Mouse (Mus musculus) spleen, adult 18-20 months (tissue): ENCODE results near the gene Npas1.

Experiments used
- DNase-seq, 2 experiments: peaks; one replicate each; pipeline ENCODE4 v3.0.0; 2022; ENCODE audit warnings: mixed read lengths in 2 of 2

The Npas1 gene

DNA sequence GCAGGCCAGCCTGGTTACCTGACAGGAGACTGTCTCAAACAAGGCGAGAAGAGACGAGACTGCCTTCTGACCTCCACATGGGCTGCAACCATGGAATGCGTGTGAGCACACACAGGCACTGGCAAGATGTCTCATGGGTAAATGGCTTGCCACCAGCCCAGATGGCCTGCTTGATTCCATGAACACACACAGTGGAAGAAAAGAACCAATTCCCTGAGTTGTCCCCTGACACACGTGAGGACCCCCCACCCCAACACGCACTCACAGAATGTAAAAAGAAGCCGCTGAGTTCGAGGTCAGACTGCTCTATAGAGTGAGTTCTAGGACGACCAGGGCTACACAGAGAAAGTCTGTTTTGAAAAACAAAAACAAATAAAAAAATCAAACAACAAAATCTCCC lies at the start of gene Npas1:
TSS of gene Npas1 (minus strand) at position 101 of the 400 bp plus-strand sequence.
- DNase-seq: no peak

DNA sequence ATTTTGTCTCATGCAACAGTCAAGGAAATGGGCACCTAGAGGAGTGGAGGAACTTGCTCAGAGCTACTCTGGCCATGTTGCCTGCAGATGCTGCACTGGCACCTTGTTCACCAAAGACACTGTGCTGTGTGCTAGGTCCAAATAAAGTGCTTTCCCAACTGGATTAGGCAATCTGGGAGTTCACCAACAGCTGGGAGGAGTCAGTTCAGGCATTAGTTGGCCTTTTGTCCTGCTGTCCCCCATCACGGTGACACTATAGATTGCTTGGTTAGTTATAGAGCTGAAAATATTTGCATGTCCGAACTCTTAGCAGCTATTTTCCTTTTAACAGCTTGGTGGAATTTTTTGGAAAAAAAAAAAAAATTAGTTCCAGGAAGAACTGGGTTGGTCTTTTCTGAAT lies 48.5 kb upstream of the Npas1 start:
- DNase-seq: no peak

DNA sequence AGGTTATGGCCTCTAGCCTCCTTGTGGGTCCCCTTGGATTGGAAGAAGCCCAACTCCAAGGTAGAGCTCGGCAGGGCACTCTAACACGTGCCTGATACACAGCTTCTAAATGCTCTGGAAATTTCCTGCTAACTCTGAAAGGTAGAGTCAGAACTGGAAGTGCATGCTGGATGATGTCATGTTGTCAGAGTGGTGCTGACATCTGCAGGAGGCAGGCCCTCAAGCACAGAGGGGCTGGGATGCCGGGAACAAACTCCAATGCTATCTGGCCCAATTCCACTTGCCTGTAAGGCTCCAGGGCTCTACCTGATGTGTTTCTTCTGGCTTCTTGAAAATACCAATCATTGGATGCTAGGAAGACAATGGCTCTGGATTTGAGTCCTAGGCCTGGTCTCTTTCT lies 47.9 kb upstream of the Npas1 start:
- no peak for DNase-seq

DNA sequence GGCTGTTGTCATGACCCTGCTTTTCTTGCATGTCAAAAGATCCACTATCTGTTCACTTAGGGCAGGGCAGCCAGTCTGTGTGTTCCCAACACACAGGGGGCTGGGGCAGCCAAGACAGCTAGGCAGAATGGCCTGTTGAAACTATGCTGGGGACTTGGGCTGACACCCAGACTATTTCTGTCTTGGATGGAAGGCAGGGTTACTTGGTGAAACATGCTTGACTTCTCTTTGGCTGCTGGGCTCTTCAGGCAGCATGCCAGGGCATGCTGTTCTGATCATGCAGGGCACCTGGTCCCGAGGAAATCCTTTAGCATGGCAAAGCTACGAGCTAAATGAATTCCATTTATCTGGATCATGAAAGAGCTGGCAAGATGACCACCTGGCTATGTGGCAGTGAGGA lies 46.8 kb upstream of the Npas1 start:
- no peak for DNase-seq

DNA sequence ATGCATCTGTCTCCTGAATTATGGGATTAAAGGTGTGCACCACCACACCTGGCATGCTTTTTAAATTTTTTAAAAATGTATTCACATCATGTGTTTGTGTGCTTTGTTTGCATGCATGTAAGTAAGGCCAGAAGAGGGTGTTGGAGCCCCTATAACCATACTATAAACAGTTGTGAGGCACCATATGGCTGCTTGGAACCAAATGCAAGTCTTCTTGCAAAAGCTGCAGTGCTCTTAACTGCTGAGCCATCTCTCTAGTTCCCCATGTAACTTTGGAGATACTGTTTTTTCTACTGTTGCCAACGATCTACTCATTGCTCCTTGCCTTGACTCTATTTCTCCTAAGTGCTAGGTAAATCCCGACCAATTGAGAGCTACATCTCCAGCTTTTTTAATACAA lies 41.8 kb upstream of the Npas1 start:
- DNase-seq: no peak

DNA sequence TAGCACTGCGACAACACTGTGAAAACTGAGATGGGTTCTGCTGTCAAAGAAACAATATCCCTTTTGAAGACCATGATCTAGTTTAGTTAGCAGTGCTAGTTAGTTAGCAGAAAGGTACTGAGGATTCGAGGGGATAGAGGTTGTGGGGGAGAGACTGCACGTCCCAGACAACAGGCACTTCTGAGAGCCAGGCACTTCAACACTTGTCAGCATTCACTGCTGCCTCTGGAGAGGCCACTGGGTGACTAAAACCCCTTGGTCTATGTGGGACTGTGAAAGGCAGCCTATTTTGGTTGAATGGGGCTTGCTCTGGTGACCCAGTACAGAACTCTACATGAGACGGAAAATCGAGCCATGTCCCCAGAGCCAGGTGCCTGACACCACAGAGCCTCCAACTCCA lies 39.7 kb upstream of the Npas1 start:
- no peak for DNase-seq

DNA sequence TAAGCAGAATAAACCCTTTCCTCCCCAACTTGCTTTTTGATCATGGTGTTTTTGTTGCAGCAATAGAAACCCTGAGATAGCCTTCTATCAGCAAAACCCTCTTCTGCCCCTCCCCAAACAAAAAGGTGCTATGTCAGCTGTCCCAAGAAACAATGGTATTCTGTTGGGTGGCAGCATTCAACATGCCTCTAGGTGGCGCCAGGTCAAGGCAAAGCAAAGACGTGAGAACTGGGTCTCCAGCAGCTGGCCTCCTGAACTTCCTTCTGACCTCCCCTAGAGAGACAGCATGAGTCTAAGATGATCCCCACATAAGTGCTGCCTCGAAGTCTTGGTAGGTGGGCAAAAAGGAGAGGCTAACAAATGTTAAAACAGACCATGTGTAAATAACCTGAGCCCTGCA lies 29.8 kb upstream of the Npas1 start:
- peak; percentile 32 to 67 for DNase-seq

DNA sequence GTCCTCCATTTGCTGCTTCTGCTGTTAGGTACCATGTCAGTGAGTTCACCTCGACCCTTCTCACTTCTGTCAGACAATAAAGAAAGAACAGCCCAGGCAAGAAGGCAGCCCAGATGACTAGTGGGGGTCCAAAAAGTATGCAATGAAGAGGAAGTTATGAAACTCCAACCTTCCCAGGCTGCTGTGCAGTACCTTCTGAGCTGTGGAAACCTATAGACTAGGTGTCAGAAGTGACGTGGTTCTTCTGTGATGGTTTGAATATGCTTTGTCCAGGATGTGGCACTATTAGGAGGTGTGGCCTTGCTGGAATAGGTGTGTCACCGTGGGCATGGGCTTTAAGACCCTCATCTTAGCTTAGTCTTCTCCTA lies 27.7 kb upstream of the Npas1 start:
- no peak for DNase-seq

DNA sequence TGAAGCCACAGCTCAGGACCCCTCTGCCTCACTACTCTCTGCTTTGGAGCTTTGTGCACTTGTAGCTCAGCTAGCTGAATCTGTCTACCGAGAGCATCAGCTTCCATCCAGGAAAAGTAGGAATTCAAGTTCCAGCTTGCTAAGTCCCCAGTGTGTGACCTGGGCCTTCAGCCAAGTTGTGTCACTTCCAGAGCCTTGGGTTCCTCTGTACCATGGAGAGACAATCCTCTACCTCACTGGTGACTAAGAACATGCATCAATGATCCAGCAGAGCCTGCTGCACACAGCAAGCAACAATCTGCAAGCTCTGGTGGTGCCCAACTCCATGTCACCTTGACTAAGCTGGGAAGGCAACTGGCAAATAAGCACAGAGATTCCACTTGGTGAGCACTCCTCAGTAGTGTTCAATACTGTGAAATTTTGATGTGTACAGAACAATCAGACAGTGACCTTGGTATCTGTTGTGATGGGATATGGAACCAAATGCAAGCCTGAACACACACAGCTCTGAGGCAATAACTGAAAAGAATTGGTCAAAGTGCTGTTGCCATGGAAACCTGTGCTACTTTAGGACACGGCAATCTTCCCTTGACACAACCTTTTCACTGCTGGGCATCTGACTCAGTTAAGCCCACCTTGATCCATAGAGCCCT lies 27.2 kb upstream of the Npas1 start:
- DNase-seq: no peak

DNA sequence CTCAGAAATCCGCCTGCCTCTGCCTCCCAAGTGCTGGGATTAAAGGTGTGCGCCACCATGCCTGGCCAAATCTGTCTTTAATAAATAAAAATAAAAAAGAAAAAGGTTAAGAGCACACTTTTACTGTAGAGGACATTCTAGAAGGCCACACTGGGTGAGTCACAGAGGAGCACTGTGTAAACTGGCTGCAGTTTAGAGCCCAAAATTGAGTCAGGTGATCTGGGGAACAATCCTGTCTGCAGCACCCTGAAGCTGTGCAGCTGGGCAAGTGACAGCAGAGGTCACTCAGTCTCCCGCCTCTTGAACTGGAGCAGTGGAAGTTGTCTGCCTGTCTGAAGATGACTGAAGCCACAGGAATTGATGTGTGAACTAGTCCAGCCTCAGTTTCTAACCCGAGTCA lies 24.0 kb upstream of the Npas1 start:
- no peak for DNase-seq

DNA sequence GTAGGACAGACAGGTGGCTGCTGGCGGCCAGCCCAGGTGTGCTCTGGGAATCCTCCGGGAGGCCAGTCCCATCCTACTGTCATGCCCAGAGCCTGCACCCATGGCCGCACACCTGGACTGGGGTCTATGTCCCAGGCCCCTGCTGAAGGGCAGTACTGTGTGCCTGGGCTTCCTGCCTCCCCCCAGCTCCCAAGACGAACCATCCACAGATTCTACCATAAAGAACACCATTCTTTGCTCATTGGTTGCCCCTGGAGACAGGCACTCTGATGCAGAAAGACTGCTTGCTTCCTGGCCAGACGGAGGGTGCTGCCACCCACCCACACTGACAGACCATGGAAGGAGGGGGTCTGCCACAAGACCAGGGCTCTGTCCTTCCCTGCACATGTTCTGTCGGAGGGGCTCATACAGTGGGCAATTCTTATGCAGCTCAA lies 22.2 kb upstream of the Npas1 start:
- DNase-seq: no peak

DNA sequence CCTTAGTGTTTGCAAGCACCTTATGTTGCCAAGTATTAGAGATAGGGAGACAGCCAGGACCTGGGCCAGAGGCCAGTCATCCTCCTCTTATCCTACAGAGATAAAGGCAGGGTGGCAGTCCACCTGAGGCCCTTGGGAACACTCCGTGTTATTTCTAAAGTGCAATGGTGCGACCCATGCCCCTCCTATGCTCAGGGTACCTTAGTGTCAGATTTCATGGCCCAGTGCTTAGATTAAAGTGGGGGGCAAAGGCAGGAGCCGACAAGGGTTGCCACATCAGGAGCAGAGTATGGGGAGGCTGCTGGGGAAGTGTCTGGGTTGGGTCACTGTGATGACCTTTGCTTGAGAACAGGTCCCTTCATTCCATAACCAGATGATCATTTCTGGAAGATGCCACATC lies 18.7 kb upstream of the Npas1 start:
- DNase-seq: no peak

DNA sequence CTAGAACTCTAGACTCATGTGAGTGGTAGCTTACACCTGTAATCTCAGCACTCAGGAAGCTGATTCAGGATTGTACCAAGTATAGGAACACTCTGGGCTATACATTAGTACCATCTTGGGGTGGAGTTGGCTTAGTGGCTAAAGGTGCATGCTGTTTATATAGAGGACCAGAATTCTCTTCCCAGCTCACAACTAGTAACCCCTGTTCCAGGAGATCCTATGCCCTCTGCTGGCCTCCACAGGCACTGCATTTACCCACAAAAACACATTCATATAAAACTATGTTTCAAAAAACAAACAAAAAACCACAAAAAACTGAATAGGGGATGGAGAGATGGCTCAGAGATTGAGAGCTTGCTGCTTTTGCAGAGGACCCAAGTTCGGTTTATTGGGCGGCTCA lies 15.8 kb upstream of the Npas1 start:
- peak in 1 of 2 experiments; percentile 44 for DNase-seq

DNA sequence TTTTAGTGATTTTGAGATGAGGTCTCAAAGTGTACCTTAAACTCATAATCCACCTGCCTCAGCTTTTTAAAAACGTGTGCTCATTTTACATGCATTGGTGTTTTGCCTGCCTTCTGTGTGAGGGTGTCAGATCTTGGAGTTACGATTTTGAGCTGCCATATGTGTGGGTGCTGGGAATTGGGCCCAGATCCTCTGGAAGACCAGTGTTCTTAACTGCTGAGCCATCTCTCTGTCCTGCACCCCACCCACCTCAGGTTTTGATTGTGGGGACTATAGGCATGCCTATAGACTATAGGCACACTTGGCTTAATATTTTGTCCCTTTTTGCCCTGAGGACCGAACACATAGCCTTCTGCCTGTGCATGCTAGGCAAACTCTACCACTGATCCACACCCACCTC lies 14.7 kb upstream of the Npas1 start:
- no peak for DNase-seq

DNA sequence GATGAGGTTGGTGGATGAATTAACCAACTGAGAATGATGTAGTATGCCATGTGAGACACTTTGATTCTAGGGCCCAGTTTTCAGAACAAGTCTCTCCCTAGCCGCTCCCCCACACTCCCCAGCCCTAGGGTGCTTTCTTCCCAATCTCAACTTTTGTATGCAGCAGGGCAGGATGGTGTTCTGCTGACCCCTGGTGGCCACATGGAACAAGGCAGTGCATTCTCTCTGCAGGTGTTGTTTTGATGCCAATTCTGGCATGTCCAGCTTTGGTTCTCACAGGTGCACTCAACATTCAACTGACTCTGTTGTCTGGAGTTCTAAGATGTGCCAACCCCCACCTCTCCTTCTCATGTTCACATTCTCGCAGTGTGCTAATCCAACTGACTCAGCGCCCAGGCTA lies 14.2 kb upstream of the Npas1 start:
- DNase-seq: peak; percentile 29 to 66

DNA sequence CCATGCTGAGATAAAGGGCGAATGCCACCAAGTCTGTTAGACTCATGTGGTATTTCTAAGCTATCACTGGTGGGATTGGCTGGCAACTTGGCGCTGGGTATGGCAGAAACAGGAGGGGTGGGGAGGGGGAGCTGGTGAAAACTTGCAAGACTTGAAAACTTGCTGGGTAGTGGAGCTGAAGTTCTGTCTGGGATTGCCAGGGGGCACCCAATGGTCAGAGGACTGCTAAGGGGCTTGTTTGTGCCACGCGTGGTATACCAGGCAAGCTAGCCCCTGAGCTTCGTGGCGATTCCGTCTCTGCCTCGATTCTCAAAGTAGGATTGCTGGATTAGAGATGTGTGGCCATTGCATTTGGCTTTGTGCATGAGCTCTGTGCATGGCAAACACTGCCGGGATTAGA lies 12.4 kb upstream of the Npas1 start:
- peak in 1 of 2 experiments; percentile 34 for DNase-seq

DNA sequence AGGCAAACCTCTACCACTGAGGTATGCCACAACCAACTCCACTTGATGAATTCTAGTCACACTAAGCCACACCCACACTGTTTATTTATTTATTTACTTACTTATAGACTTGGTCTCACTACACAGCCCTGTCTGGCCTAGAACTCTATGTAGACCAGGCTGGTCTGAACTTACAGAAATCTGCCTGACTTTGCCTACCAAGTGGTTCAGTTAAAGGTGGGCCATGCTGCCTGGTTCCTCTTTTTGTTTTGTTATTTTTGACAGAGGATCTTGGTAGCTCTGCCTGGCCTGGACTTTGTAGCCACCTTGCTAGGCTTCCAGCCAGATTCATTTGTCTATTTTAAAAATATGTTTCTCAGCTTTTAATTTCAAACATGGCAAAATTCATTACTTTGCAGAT lies 11.3 kb upstream of the Npas1 start:
- no peak for DNase-seq

DNA sequence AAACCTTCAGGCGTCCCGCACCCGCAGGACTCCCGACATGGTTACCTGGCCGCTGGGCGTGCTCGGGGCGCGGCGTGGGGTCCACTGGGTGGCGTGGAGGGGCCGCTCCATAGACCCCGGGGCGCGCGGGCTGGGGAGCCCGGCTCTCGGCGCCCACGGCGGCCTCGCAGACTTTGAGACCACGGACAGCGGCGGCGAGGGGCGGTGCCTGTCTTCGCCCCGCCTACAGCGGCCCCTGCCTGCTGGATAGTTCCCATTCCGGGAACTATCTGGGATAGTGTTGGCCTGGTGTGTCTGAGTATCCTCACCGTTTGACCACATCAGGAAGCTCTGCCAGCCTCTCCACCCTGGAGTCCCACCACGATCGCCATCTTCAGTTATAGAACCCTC lies 933 bp downstream of the Npas1 start:
- no peak for DNase-seq

DNA sequence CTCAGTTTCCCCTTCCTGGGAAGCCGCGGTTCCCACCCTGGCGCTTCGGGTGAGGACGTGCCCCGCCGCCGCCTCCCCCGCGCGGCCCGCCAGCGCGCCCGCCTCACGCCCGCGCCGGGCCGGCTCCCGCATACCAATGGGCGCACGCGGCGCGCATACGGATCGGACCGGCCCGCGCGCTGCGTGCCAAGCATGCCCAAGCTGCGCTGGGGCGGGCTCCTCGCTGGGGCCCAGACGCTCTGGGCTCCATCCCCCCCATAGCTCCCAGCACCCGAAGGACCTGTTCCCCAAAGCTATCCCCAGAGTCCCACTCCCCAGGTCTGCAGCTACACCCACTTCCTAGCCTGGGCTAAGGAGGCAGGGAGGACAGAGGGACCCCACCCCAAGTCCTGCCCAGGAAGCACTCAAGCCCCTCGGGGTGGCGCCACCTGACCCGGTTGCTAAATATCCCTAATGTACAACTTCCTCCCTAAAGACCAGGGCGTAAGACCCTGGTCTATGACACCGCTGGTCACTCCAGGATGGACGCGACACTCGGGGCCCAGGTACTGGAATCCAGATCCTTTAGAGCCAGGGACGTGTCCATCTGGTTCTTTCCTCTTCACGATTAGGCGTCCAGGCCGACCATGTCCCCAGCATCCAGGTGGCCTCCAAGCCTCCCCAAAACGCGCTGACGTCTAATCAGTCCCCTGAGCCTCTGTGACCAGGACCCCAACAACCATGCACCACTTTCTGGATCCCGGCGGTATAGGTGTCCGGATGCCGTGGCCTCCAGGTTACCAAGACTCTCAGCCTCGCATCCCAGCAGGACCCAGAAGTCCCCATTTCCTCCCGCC lies 1.5 kb downstream of the Npas1 start:
- DNase-seq: no peak

DNA sequence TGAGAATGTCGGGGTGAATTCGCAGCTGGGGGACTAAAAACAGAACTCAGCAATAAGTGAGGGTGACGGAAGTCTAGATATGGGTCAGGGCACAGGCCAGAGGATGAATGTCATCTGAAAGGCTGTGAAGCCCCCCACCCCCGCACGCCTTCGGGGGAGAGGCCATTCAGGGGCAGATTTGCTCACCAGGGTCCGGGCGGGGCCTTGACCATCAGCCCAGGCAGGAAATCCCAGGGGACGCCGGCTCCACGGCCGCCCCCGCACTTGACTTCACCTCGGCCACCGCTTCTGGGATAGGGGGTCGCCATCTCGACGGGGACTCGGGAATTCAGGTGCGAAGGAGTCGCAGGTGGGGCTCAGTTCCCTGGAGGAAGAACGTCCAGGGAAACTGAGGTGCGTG lies 2.2 kb downstream of the Npas1 start:
- DNase-seq: no peak

DNA sequence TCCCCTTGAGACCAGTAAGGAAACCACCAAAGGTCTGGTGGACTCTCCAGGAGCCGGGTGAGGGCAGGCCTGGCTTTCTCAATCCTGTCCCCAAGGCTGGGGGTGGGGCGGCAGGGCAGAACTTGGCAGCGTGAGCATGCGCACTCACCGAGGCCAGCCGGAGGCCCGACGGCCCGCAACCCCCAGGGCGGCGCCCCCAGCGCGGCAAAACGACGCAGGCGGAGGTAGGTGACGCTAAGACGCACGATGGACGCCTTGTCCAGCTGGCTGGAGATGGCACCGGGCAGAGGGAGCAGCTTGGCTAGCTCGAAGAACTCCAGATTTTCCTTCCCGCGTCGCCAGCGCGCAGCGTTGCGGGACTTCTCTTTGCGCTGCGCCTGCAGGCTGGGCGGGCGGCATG lies 3.1 kb downstream of the Npas1 start:
- no peak for DNase-seq

DNA sequence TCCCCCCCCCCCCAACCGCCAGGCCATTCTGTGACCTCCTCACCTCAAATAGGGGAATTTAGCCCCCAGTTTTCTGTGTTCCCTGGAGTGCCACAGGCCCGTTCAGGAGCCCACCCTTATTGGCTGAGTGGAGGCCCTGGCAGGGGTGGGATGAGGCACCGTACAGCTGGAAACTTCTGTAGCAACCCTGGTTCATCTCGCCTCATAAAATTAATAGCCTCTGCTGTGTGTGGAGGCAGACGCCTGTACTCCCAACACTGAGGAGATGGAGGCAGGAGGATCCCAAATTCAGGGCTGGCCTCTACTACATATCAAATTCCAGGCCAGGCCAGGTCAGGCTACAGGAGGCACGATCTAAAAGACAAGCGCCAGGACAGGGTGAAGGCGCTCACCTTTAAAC lies 3.7 kb downstream of the Npas1 start:
- no peak for DNase-seq

DNA sequence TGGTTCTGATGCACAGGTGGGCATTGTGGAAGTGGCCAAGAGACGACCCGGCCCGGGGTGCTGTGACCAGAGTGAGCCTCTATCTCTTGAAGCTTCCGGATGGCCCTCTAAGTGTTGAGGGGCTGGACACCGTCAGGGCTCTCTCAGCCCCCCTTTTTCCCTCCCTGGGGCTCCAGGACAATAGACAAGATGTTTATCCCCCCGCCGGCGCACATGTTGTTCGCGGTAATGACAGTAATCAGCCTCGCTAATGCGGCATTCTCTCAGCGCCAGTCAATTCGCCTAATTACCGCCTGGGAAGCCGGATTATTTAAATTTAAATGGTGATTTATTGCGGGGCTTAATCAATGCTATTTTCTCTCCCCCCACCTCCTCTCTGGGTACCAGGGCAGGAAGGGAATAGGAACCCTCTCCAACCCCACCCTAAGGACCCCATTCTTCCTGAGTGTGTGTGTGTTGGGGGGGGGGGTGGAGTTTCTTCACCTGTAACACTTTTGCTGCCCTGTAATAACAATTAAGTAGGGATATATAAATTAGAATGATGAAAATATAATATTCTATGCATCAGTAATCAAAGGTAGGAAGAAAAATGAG lies 5.3 kb downstream of the Npas1 start:
- DNase-seq: no peak

DNA sequence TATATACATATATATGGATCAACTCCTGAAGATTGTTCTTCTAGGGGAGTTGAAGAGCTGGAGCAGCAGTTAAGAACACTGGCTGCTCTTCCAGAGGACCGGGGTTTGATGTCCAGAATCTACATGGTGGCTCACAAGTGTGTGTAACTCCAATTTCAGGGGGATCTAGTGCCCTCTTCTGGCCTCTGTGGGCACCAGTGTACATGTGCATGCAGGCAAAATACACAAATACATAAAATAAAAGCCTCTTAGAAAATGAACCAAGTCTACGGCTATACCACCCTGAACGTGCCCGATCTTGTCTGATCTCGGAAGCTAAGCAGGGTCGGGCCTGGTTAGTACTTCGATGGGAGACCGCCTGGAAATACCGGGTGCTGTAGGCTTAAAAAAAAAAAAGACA lies 6.0 kb downstream of the Npas1 start:
- no peak for DNase-seq
